Comparison of ENCODE assay signal across 11 mouse cellular contexts in genomic region chr12:12684481-12685216, GRCm38 (mm10).
DNase-seq lines count a peak whose midpoint lies in the region; ATAC-seq lines count a peak whose summit lies in the region.
"Had no signal": no experiment of that assay in that cellular context is flagged by ENCODE, and none has a peak within 500 bp of the region (broad histone marks: within the 10 kb centered on the region; RNA-seq: fewer than 3 reads in every experiment).

No protein-coding gene starts in this region.

- H3K4me2 ChIP-seq in forebrain, embryonic 15.5 days (replicated peaks) = peak overlapping the region; percentile 39
- peak overlapping the region; percentile 37 for H3K4me2 ChIP-seq in midbrain, embryonic 12.5 days (replicated peaks)
- H3K4me2 ChIP-seq: lung, embryonic 15.5 days had no signal

- peak overlapping the region; percentile 5; the same call in 1 of the 2 replicates for H3K9ac ChIP-seq in forebrain, embryonic 15.5 days (replicated peaks)
- H3K9ac ChIP-seq in midbrain, embryonic 12.5 days (replicated peaks) = no peak overlapping the region
- H3K9ac ChIP-seq: lung, embryonic 15.5 days had no signal

- no peak for DNase-seq in heart, embryonic 10.5 days (ENCODE audit: low spot score)
- DNase-seq in heart, postnatal 25 days (ENCODE audit: low spot score) = no peak
- peak; percentile 69 for DNase-seq in R1 (ENCODE audit: low read depth, low spot score)
- DNase-seq in testis, postnatal 14 days (ENCODE audit: low spot score) = no peak
- no peak for DNase-seq in gastrocnemius, postnatal 36 days
- no peak for DNase-seq in layer of hippocampus, adult 11-12 months (ENCODE audit: low spot score)
- DNase-seq: cerebellum, adult 8-10 months; gastrocnemius, postnatal 14 days had no signal

- intact Hi-C loops in heart, postnatal 25 days (cut with DNase I) = loop anchor here (10.0 kb wide), 1 partner anchor 220 kb away; no protein-coding TSS in a partner anchor
- intact Hi-C loops in gastrocnemius, postnatal 36 days (cut with DNase I) = no loop called here

- H3K27me3 ChIP-seq in heart, embryonic 10.5 days (ENCODE audit: insufficient read depth, poor library complexity, severe bottlenecking) = no peaks in the 10 kb centered on the region
- H3K27me3 ChIP-seq in forebrain, embryonic 15.5 days = no peaks in the 10 kb centered on the region
- peaks cover 15% of the 10 kb centered on the region; the same call in 1 of the 2 replicates for H3K27me3 ChIP-seq in midbrain, embryonic 12.5 days
- H3K27me3 ChIP-seq: lung, embryonic 15.5 days had no signal

- peaks cover 57% of the 10 kb centered on the region for H3K4me1 ChIP-seq in heart, embryonic 10.5 days
- H3K4me1 ChIP-seq in forebrain, embryonic 15.5 days = peaks cover 49% of the 10 kb centered on the region
- peaks cover 51% of the 10 kb centered on the region for H3K4me1 ChIP-seq in midbrain, embryonic 12.5 days

- no peaks in the 10 kb centered on the region for H3K9me3 ChIP-seq in heart, embryonic 10.5 days
- H3K9me3 ChIP-seq in forebrain, embryonic 15.5 days = no peaks in the 10 kb centered on the region
- no peaks in the 10 kb centered on the region for H3K9me3 ChIP-seq in midbrain, embryonic 12.5 days
- H3K9me3 ChIP-seq: lung, embryonic 15.5 days had no signal

- H3K36me3 ChIP-seq in heart, embryonic 10.5 days = no peaks in the 10 kb centered on the region
- H3K36me3 ChIP-seq in forebrain, embryonic 15.5 days = no peaks in the 10 kb centered on the region
- H3K36me3 ChIP-seq in midbrain, embryonic 12.5 days = no peaks in the 10 kb centered on the region
- H3K36me3 ChIP-seq: lung, embryonic 15.5 days had no signal

- 36% methylated on average over 16 of the region's 16 CpGs for WGBS in heart, embryonic 10.5 days
- WGBS in forebrain, embryonic 15.5 days = 4% methylated on average over 16 of the region's 16 CpGs
- 17% methylated on average over 16 of the region's 16 CpGs for WGBS in midbrain, embryonic 12.5 days

- ATAC-seq in forebrain, embryonic 15.5 days (replicated peaks) = peak; percentile 74
- ATAC-seq in midbrain, embryonic 12.5 days (ENCODE audit: low FRiP score, low read depth) = peak; percentile 59

- H3K27ac ChIP-seq in heart, embryonic 10.5 days = peak overlapping the region; percentile 75
- H3K27ac ChIP-seq in forebrain, embryonic 15.5 days (replicated peaks) = peak overlapping the region; percentile 83
- H3K27ac ChIP-seq in midbrain, embryonic 12.5 days (replicated peaks) = peak overlapping the region; percentile 74
- H3K27ac ChIP-seq: lung, embryonic 15.5 days had no signal

- no peak overlapping the region for H3K4me3 ChIP-seq in heart, embryonic 10.5 days
- H3K4me3 ChIP-seq in forebrain, embryonic 15.5 days = peak overlapping the region; percentile 4; the same call in 1 of the 2 replicates
- H3K4me3 ChIP-seq in midbrain, embryonic 12.5 days = no peak overlapping the region
- H3K4me3 ChIP-seq: lung, embryonic 15.5 days had no signal
